Mouse (Mus musculus): ENCODE data around the gene 4930467E23Rik.
A peak's percentile ranks its signal among the peaks of the same experiment; 100 is the strongest.
"Not testable (repeated sequence)": the region's sequence is repeated elsewhere in the genome, so short reads cannot be mapped to it uniquely, and the experiment has no call there.

The 4930467E23Rik gene

DNA sequence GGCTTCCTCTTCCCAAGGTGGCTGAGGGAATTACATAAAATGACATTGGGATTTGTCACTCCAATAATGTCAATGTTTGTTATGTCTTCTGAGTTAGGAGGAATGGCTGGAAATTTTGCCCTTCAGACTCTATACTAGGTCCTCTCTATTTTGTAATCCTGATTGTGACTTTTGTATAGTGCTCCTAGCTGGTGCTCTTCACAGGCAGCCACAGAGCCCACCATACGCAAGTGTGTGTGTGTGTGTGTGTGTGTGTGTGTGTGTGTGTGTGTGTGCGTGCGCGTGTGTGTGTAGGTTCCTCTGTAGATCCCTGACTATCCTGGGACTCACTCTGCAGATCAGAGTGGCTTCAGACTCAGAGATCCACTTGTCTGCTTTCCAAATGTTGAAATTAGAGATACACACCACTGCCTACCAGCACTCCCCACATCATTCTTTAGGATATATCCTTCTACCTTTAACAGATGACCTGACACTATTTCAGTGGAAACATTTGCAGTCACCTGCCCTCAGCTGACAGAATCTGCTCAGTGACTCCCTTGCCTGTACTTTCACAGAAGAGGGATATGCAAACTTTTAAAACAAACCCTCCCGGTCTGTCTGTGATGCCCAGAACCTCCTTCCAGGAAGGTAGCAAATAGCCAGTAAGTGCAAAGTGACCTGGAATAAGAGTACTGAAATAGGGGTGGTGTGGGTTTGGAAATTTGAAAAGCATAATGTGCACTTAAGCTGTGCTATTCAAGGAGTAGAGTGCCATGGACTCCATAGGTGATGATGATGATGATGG is 52.1 kb downstream of the 4930467E23Rik start:
- not testable (repeated sequence) for DNase-seq (ENCODE audit: low read depth, low spot score)

DNA sequence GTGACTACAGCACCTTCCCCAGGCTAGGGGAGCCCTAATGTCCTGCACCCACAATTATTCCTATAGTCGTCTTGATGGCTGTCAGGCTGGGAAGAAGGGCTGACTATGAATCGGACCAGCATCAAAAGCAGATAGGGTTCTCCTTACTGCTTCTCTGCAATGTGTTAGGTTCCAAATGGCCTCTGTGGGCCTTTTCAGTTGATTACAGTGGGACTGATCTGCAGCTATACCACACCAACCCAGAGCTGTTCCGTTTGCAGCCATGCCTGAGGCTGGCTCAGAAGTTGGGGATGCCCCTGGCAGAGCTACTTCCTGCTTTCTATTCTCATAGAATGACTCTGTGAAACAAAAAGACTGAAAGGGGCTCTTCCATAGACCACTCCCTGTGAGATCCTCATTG is 53.4 kb downstream of the 4930467E23Rik start:
- DNase-seq (ENCODE audit: low read depth, low spot score) = peak; percentile 38

DNA sequence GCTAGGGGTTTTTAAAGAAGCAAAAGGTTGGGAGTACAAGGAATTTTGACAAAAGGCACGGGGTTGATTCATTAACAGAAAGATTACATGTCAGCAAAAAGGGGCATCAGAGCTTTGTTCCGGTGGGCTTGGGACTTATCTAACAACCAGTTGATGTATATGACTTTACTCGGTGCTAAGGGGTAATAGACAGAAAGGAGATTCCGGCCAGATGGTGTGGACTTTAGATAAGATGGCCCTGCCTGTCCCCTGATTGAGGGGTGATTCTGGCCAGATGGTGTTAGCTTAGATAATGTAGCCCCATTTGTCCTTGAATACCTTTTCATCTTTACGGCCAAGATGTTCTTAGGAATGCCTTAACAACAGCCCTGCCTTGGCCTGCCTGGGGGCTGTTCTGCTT is 54.5 kb downstream of the 4930467E23Rik start:
- not testable (repeated sequence) for DNase-seq (ENCODE audit: low read depth, low spot score)

DNA sequence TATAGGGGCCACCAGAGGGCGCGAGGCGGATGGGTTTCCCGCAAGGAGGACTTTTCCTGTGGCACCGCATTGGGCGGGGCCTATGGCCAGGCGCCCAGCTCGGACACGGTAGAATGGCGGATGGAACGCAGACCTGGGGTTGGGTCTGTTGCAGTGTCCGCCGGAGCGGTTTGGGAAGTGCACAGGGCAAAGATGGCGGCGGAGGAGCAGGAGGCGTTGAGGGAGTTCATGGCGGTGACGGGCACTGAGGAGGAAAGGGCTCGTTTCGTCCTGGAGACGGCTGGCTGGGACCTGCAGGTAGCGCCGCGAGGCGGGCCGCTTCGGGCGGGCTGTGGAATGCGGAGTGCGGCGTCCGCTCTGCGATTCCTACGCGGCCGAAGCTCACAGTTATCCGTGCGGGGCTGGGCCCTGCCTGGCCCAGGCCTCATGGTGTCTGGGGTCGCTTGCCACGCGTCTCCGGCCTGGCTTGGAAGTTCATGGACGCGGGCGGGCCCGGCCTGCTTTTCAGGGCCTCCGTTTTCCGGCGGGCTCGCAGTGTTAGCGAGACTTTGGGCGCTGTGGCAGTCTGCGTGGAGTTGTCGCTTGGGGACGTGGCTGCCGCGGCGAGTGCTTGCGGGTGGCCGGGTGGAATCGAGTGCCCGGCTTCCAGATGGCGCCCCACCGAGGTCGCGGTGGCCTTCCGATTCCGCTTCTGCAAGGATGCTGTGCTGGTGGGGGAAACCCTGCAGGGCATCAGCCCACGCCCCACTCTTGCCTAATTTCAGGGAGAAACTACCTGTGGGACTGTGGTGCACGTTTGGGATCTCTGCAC is 55.4 kb downstream of the 4930467E23Rik start:
- DNase-seq (ENCODE audit: low read depth, low spot score) = peak; percentile 100

DNA sequence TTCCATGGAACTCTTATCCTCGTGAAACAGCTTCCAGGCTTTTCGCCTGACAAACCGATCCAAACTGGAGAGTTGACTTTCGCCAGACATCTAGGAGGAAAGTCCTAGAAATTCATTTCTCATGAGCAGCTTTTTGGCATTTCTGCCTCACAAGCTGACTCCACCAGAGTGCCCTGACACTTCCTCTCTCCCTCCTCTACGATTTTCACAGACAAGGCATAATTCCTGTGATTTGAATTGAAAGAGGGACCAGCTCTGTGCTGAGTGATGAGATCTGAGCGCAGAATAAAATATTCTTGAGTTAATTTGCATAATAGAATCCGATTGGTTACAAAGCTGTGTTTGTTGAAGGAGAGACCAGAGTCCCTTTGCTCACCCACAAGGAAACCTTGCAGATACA is 63.3 kb downstream of the 4930467E23Rik start:
- DNase-seq (ENCODE audit: low read depth, low spot score) = not testable (repeated sequence)

Data from A20 (cell line).